Mouse (Mus musculus): ENCODE measurements at regions not wholly inside any gene's neighbourhood (a gene's known extent, or its start where the extent isn't known, plus 50 kb on each side); places are given as distances from the start of the nearest gene placed in this dataset.

GRCm38 (mm10) chr9:115547625-115548325, 237.6 kb upstream of the Stt3b start:
- no peak for DNase-seq (ENCODE audit: low spot score in 2 of 2)

- DNase-seq (ENCODE audit: low spot score in 2 of 2): no peak
Measured at GRCm38 (mm10) chr9:115548722-115549349, 238.6 kb upstream of the Stt3b start.

- DNase-seq (ENCODE audit: low spot score in 2 of 2): no peak
Measured at GRCm38 (mm10) chr9:115551080-115551479, 240.9 kb upstream of the Stt3b start.

GRCm38 (mm10) chr9:115551501-115551900, 241.3 kb upstream of the Stt3b start:
- DNase-seq (ENCODE audit: low spot score in 2 of 2): no peak

GRCm38 (mm10) chr9:115558131-115558530, 247.9 kb upstream of the Stt3b start:
- no peak for DNase-seq (ENCODE audit: low spot score in 2 of 2)

- no peak for DNase-seq (ENCODE audit: low spot score in 2 of 2)
Measured at GRCm38 (mm10) chr9:115559521-115559920, 249.3 kb upstream of the Stt3b start.

- peak; percentile 35 to 48 for DNase-seq (ENCODE audit: low spot score in 2 of 2)
Measured at GRCm38 (mm10) chr9:115561207-115561606, 251.0 kb upstream of the Stt3b start.

GRCm38 (mm10) chr9:115562783-115563182, 252.6 kb upstream of the Stt3b start:
- DNase-seq (ENCODE audit: low spot score in 2 of 2): no peak

GRCm38 (mm10) chr9:115564366-115564765, 254.1 kb upstream of the Stt3b start:
- DNase-seq (ENCODE audit: low spot score in 2 of 2): no peak

- DNase-seq (ENCODE audit: low spot score in 2 of 2): no peak
Measured at GRCm38 (mm10) chr9:115568693-115569334, 258.6 kb upstream of the Stt3b start.

GRCm38 (mm10) chr9:115570998-115571397, 260.8 kb upstream of the Stt3b start:
- no peak for DNase-seq (ENCODE audit: low spot score in 2 of 2)

- no peak for DNase-seq (ENCODE audit: low spot score in 2 of 2)
Measured at GRCm38 (mm10) chr9:115581116-115581515, 270.9 kb upstream of the Stt3b start.

- no peak for DNase-seq (ENCODE audit: low spot score in 2 of 2)
Measured at GRCm38 (mm10) chr9:115583548-115583947, 273.3 kb upstream of the Stt3b start.

- DNase-seq (ENCODE audit: low spot score in 2 of 2): no peak
Measured at GRCm38 (mm10) chr9:115584874-115585273, 274.7 kb upstream of the Stt3b start.

- no peak for DNase-seq (ENCODE audit: low spot score in 2 of 2)
Measured at GRCm38 (mm10) chr9:115592466-115592865, 282.2 kb upstream of the Stt3b start.

GRCm38 (mm10) chr9:115600228-115600627, 290.0 kb upstream of the Stt3b start:
- DNase-seq (ENCODE audit: low spot score in 2 of 2): no peak

GRCm38 (mm10) chr9:115600826-115601225, 290.6 kb upstream of the Stt3b start:
- no peak for DNase-seq (ENCODE audit: low spot score in 2 of 2)

GRCm38 (mm10) chr9:115602772-115603171, 292.6 kb upstream of the Stt3b start:
- no peak for DNase-seq (ENCODE audit: low spot score in 2 of 2)

- no peak for DNase-seq (ENCODE audit: low spot score in 2 of 2)
Measured at GRCm38 (mm10) chr9:115604450-115604849, 294.2 kb upstream of the Stt3b start.

GRCm38 (mm10) chr9:115604968-115605682, 294.9 kb upstream of the Stt3b start:
- no peak for DNase-seq (ENCODE audit: low spot score in 2 of 2)

- no peak for DNase-seq (ENCODE audit: low spot score in 2 of 2)
Measured at GRCm38 (mm10) chr9:115607961-115608360, 297.7 kb upstream of the Stt3b start.

GRCm38 (mm10) chr9:115608377-115608776, 298.2 kb upstream of the Stt3b start:
- peak; percentile 8 to 11 for DNase-seq (ENCODE audit: low spot score in 2 of 2)
